Mouse (Mus musculus): Measurements from ENCODE around the gene Olfr1197. TPM values are rescaled to one million over a fixed set of nuclear protein-coding genes. Genes with fewer than 3 reads are reported as not detected.

The Olfr1197 gene
- not detected in 2 replicates for polyA plus RNA-seq (2012; ENCODE audit: insufficient read depth, low replicate concordance)

- Histone ChIP-seq H3K9me3 (no peaks in the 10 kb centered on the region), H3K27me3 (replicated peaks) (no peaks in the 10 kb centered on the region), H3K4me3 (replicated peaks) (no peak within 1 kb of the TSS), H3K36me3 (replicated peaks; ENCODE audit: low read length) (no peaks in the 10 kb centered on the region), H3K4me1 (no peaks in the 10 kb centered on the region)
- no peak for TF ChIP-seq GATA1 (IDR thresholded peaks at IDR 0.05; ENCODE audit: borderline replicate concordance, low read length)
- no peak for TF ChIP-seq FLI1 (IDR thresholded peaks at IDR 0.05; ENCODE audit: low read length)
These were observed at the start of gene Olfr1197 for GRCm38 (mm10) chr2:88732266-88732665. Gene Olfr1197, minus strand, starts transcription at chr2:88732366.

- Histone ChIP-seq H3K27me3 (replicated peaks) (no peaks in the 10 kb centered on the region), H3K4me1 (no peaks in the 10 kb centered on the region), H3K36me3 (replicated peaks; ENCODE audit: low read length) (no peaks in the 10 kb centered on the region), H3K4me3 (replicated peaks) (no peak within 1 kb of the TSS), H3K9me3 (peaks cover 4% of the 10 kb centered on the region; the same call in 1 of the 2 replicates)
- TF ChIP-seq FLI1 (IDR thresholded peaks at IDR 0.05; ENCODE audit: low read length) = no peak
- TF ChIP-seq GATA1 (IDR thresholded peaks at IDR 0.05; ENCODE audit: borderline replicate concordance, low read length) = no peak
These were observed 38.2 kb upstream of the Olfr1197 start, which contains the start of gene Olfr1200 for GRCm38 (mm10) chr2:88770388-88770787. Gene Olfr1200, minus strand, starts transcription at chr2:88770488.

GRCm38 (mm10) chr2:88760369-88760768, 28.2 kb upstream of the Olfr1197 start, which contains the start of gene Olfr1199:
Gene Olfr1199, minus strand, starts transcription at chr2:88760469.
- Histone ChIP-seq H3K4me3 (replicated peaks) (no peak within 1 kb of the TSS), H3K9me3 (peaks cover 7% of the 10 kb centered on the region; the same call in 1 of the 2 replicates), H3K4me1 (no peaks in the 10 kb centered on the region), H3K36me3 (replicated peaks; ENCODE audit: low read length) (no peaks in the 10 kb centered on the region), H3K27me3 (replicated peaks) (no peaks in the 10 kb centered on the region)
- TF ChIP-seq GATA1 (IDR thresholded peaks at IDR 0.05; ENCODE audit: borderline replicate concordance, low read length) = no peak
- no peak for TF ChIP-seq FLI1 (IDR thresholded peaks at IDR 0.05; ENCODE audit: low read length)

- H3K4me1 ChIP-seq = no peaks in the 10 kb centered on the region
- no peaks in the 10 kb centered on the region for H3K27me3 ChIP-seq (replicated peaks)
- H3K9me3 ChIP-seq = no peaks in the 10 kb centered on the region
- H3K4me3 ChIP-seq (replicated peaks) = no peak within 1 kb of the TSS
- TF ChIP-seq GATA1 (IDR thresholded peaks at IDR 0.05; ENCODE audit: borderline replicate concordance, low read length) = no peak
- no peak for TF ChIP-seq FLI1 (IDR thresholded peaks at IDR 0.05; ENCODE audit: low read length)
- no peaks in the 10 kb centered on the region for H3K36me3 ChIP-seq (replicated peaks; ENCODE audit: low read length)
These were observed 19.1 kb upstream of the Olfr1197 start, which contains the start of gene Olfr1198 for GRCm38 (mm10) chr2:88751270-88751669. Gene Olfr1198, minus strand, starts transcription at chr2:88751370.

GRCm38 (mm10) chr2:88743379-88743778, 11.2 kb upstream of the Olfr1197 start:
- peaks cover 6% of the 10 kb centered on the region; the same call in 1 of the 2 replicates for H3K9me3 ChIP-seq
- TF ChIP-seq GATA1 (IDR thresholded peaks at IDR 0.05; ENCODE audit: borderline replicate concordance, low read length) (no peak), FLI1 (IDR thresholded peaks at IDR 0.05; ENCODE audit: low read length) (no peak)
- no peak overlapping the region for H3K4me3 ChIP-seq (replicated peaks)
- H3K36me3 ChIP-seq (replicated peaks; ENCODE audit: low read length) = no peaks in the 10 kb centered on the region
- H3K27me3 ChIP-seq (replicated peaks) = no peaks in the 10 kb centered on the region
- no peaks in the 10 kb centered on the region for H3K4me1 ChIP-seq

- no peaks in the 10 kb centered on the region for H3K4me1 ChIP-seq
- no peak within 1 kb of the TSS for H3K4me3 ChIP-seq (replicated peaks)
- no peaks in the 10 kb centered on the region for H3K36me3 ChIP-seq (replicated peaks; ENCODE audit: low read length)
- TF ChIP-seq FLI1 (IDR thresholded peaks at IDR 0.05; ENCODE audit: low read length) (no peak), GATA1 (IDR thresholded peaks at IDR 0.05; ENCODE audit: borderline replicate concordance, low read length) (no peak)
- no peaks in the 10 kb centered on the region for H3K27me3 ChIP-seq (replicated peaks)
- no peaks in the 10 kb centered on the region for H3K9me3 ChIP-seq
These were observed 27.7 kb downstream of the Olfr1197 start, which contains the start of gene Olfr1196 for GRCm38 (mm10) chr2:88704497-88704896. Gene Olfr1196, minus strand, starts transcription at chr2:88704597.

- H3K4me1 ChIP-seq = no peaks in the 10 kb centered on the region
- no peaks in the 10 kb centered on the region for H3K9me3 ChIP-seq
- no peak within 1 kb of the TSS for H3K4me3 ChIP-seq (replicated peaks)
- no peaks in the 10 kb centered on the region for H3K27me3 ChIP-seq (replicated peaks)
- no peaks in the 10 kb centered on the region for H3K36me3 ChIP-seq (replicated peaks; ENCODE audit: low read length)
- TF ChIP-seq FLI1 (IDR thresholded peaks at IDR 0.05; ENCODE audit: low read length) (no peak), GATA1 (IDR thresholded peaks at IDR 0.05; ENCODE audit: borderline replicate concordance, low read length) (no peak)
These were observed 43.1 kb downstream of the Olfr1197 start, which contains the start of gene Olfr1195 for GRCm38 (mm10) chr2:88689087-88689486. Gene Olfr1195, minus strand, starts transcription at chr2:88689187.

Other genes with a start within 250 kb of the Olfr1197 start
- not detected in 2 replicates for gene Olfr1184, start 248.8 kb downstream of the Olfr1197 start, polyA plus RNA-seq (2012; ENCODE audit: insufficient read depth, low replicate concordance)
- gene Olfr1185-ps1, start 239.0 kb downstream of the Olfr1197 start, polyA plus RNA-seq (2012; ENCODE audit: insufficient read depth, low replicate concordance) = not detected in 2 replicates
- gene Olfr1186, start 213.8 kb downstream of the Olfr1197 start, polyA plus RNA-seq (2012; ENCODE audit: insufficient read depth, low replicate concordance) = not detected in 2 replicates
- gene Olfr1188, start 175.4 kb downstream of the Olfr1197 start, polyA plus RNA-seq (2012; ENCODE audit: insufficient read depth, low replicate concordance) = not detected in 2 replicates
- not detected in 2 replicates for gene Olfr1189, start 145.9 kb downstream of the Olfr1197 start, polyA plus RNA-seq (2012; ENCODE audit: insufficient read depth, low replicate concordance)
- gene Olfr1191-ps1, start 91.8 kb downstream of the Olfr1197 start, polyA plus RNA-seq (2012; ENCODE audit: insufficient read depth, low replicate concordance) = not detected in 2 replicates
- not detected in 2 replicates for gene Olfr1192-ps1, start 83.9 kb downstream of the Olfr1197 start, polyA plus RNA-seq (2012; ENCODE audit: insufficient read depth, low replicate concordance)
- gene Olfr1193, start 56.7 kb downstream of the Olfr1197 start, polyA plus RNA-seq (2012; ENCODE audit: insufficient read depth, low replicate concordance) = not detected in 2 replicates
- not detected in 2 replicates for gene Olfr1195, start 43.2 kb downstream of the Olfr1197 start, polyA plus RNA-seq (2012; ENCODE audit: insufficient read depth, low replicate concordance)
- gene Olfr1196, start 27.8 kb downstream of the Olfr1197 start, polyA plus RNA-seq (2012; ENCODE audit: insufficient read depth, low replicate concordance) = not detected in 2 replicates
- not detected in 2 replicates for gene Olfr1198, start 19.0 kb upstream of the Olfr1197 start, polyA plus RNA-seq (2012; ENCODE audit: insufficient read depth, low replicate concordance)
- not detected in 2 replicates for gene Olfr1199, start 28.1 kb upstream of the Olfr1197 start, polyA plus RNA-seq (2012; ENCODE audit: insufficient read depth, low replicate concordance)
- gene Olfr1200, start 38.1 kb upstream of the Olfr1197 start, polyA plus RNA-seq (2012; ENCODE audit: insufficient read depth, low replicate concordance) = not detected in 2 replicates
- gene Olfr1201, start 60.7 kb upstream of the Olfr1197 start, polyA plus RNA-seq (2012; ENCODE audit: insufficient read depth, low replicate concordance) = not detected in 2 replicates
- 0.12 TPM in 1 of 2 replicates, not detected in the other for gene Olfr1202, start 82.1 kb upstream of the Olfr1197 start, polyA plus RNA-seq (2012; ENCODE audit: insufficient read depth, low replicate concordance)
- gene Olfr1205, start 97.4 kb upstream of the Olfr1197 start, polyA plus RNA-seq (2012; ENCODE audit: insufficient read depth, low replicate concordance) = not detected in 2 replicates
- not detected in 2 replicates for gene Olfr1204, start 116.9 kb upstream of the Olfr1197 start, polyA plus RNA-seq (2012; ENCODE audit: insufficient read depth, low replicate concordance)
- not detected in 2 replicates for gene Olfr1206, start 130.9 kb upstream of the Olfr1197 start, polyA plus RNA-seq (2012; ENCODE audit: insufficient read depth, low replicate concordance)
- gene Olfr1208, start 169.9 kb upstream of the Olfr1197 start, polyA plus RNA-seq (2012; ENCODE audit: insufficient read depth, low replicate concordance) = not detected in 2 replicates
- not detected in 2 replicates for gene Olfr1209, start 182.8 kb upstream of the Olfr1197 start, polyA plus RNA-seq (2012; ENCODE audit: insufficient read depth, low replicate concordance)
- not detected in 2 replicates for gene Olfr1211, start 205.7 kb upstream of the Olfr1197 start, polyA plus RNA-seq (2012; ENCODE audit: insufficient read depth, low replicate concordance)
- gene Olfr1212, start 221.6 kb upstream of the Olfr1197 start, polyA plus RNA-seq (2012; ENCODE audit: insufficient read depth, low replicate concordance) = not detected in 2 replicates
- not detected in 2 replicates for gene Gm13762, start 247.9 kb upstream of the Olfr1197 start, polyA plus RNA-seq (2012; ENCODE audit: insufficient read depth, low replicate concordance)